Mouse (Mus musculus) bone marrow, adult 2 months (tissue): ENCODE data around the gene Eva1b.

Source experiments
- CTCF ChIP-seq: fragments of 200-500 bp; IDR thresholded peaks from 2 replicates; pipeline ENCODE4 v1.5.1; 2011; ENCODE audit warnings: low read length, control low read depth; ENCODE audit not compliant: control insufficient read depth, insufficient read depth
- POLR2A ChIP-seq: fragments of 200-500 bp; IDR thresholded peaks from 2 replicates; pipeline ENCODE4 v1.6.1; 2011; ENCODE audit warnings: low read depth, mild to moderate bottlenecking, control low read depth, low read length, borderline replicate concordance; ENCODE audit not compliant: control insufficient read depth

DNA sequence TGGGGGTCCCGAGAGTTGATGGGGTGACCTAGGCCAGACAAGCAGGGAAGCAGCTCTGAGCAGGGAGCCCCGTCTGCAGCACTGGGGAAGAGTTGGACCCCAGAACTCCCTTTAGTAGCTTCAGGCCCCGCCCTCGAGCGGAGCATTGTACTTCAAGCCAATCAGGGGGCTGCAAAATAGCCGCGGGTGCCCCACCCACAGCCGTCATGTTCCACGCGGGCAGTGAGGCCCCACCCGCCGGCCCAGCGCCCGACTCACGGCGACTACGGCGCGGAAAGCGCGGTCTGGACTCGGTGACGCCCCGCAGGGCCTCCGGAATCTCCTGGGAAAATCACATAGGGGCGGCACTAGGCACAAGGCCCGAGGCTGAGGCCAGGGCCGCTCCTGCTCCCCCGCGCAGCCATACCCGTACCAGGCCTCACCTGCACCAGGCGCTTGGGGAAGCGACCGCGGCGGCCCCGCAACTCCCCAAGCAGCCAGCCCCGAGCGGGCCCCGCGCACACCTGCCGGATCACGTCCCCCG is 15.1 kb downstream of the Eva1b start:
- TF ChIP-seq CTCF (no peak), POLR2A (peak; percentile 22; the same call in 1 of the 2 replicates)
